Mouse (Mus musculus): ENCODE measurements around the gene Gm20883.
"Not testable (repeated sequence)": the region's sequence is repeated elsewhere in the genome, so short reads cannot be mapped to it uniquely, and the experiment has no call there.

The Gm20883 gene

GRCm38 (mm10) chrY:50607951-50608350, at the start of gene Gm20883:
Gene Gm20883 (plus strand): TSS chrY:50608251.
- TF ChIP-seq GATA4 (IDR thresholded peaks at IDR 0.05; ENCODE audit: insufficient replicate concordance, low read length): not testable (repeated sequence)

All from liver, adult (tissue).